Mouse (Mus musculus): ENCODE measurements around the gene Lrrc18.

GRCm38 (mm10) chr14:32999511-32999910 is 8.3 kb downstream of the Lrrc18 start:
- TF ChIP-seq CTCF (IDR thresholded peaks at IDR 0.05; ENCODE audit: low read depth, low read length) (no peak), POLR2A (IDR thresholded peaks at IDR 0.05; ENCODE audit: extremely low read depth, insufficient read depth, low read length) (no peak)
